Mouse (Mus musculus) forebrain, embryonic 11.5 days (tissue): ENCODE data around the gene Pde4dip. TPM values are rescaled to one million over a fixed set of nuclear protein-coding genes. Genes with fewer than 3 reads are reported as not detected.

ENCODE experiments used
- ATAC-seq: fragments of 200-750 bp; cut with Nextera tagmentation; replicated peaks from 2 replicates; pipeline ENCODE4 v1.8.0; 2017; ENCODE audit warnings: moderate TSS enrichment; ENCODE audit not compliant: low FRiP score
- DNase-seq: peaks from one replicate; pipeline ENCODE4 v3.0.0-alpha.2; 2017; ENCODE audit warnings: low spot score
- H3K27ac ChIP-seq: fragments of 300-500 bp; sonication (generic); 2 replicates; pipeline ENCODE4 v1.5.1; 2014; ENCODE audit warnings: low read depth, low read length
- H3K27me3 ChIP-seq: fragments of 300-500 bp; sonication (generic); 2 replicates; pipeline ENCODE4 v1.6.1; 2014; ENCODE audit warnings: mild to moderate bottlenecking, low read length, mixed read lengths; ENCODE audit not compliant: control insufficient read depth, insufficient read depth
- H3K36me3 ChIP-seq: fragments of 300-500 bp; sonication (generic); 2 replicates; pipeline ENCODE4 v1.6.1; 2014; ENCODE audit warnings: mild to moderate bottlenecking, low read length, moderate library complexity, mixed read lengths; ENCODE audit not compliant: control insufficient read depth, insufficient read depth
- H3K4me1 ChIP-seq: fragments of 300-500 bp; sonication (generic); replicated peaks from 2 replicates; pipeline ENCODE4 v1.6.1; 2014; ENCODE audit warnings: low read length, mixed read lengths; ENCODE audit not compliant: control insufficient read depth, insufficient read depth
- H3K4me2 ChIP-seq: fragments of 300-500 bp; sonication (generic); 2 replicates; pipeline ENCODE4 v1.6.1; 2014; ENCODE audit warnings: low read depth, mild to moderate bottlenecking, low read length, moderate library complexity, mixed read lengths; ENCODE audit not compliant: severe bottlenecking
- H3K4me3 ChIP-seq: fragments of 300-500 bp; sonication (generic); 2 replicates; pipeline ENCODE4 v1.5.1; 2014; ENCODE audit warnings: low read depth, low read length
- H3K9ac ChIP-seq: fragments of 300-500 bp; sonication (generic); 2 replicates; pipeline ENCODE4 v1.6.1; 2014; ENCODE audit warnings: low read length
- H3K9me3 ChIP-seq: fragments of 300-500 bp; sonication (generic); 2 replicates; pipeline ENCODE4 v1.6.1; 2016; ENCODE audit warnings: low read length, mixed read lengths; ENCODE audit not compliant: control insufficient read depth
- WGBS: fragments of 180-500 bp; shearing (Covaris S2); extraction: QIAGEN DNeasy Blood & Tissue Kit; methylation state at CpG from one replicate; pipeline ENCODE4 v1.1.7; 2014; 5-methylcytosine and 5-hydroxymethylcytosine counted together
- polyA plus RNA-seq: library from polyadenylated mRNA; unstranded; fragments of >200 nt; fragmentation: Nextera tagmentation; extraction: Ambion mirVana; gene quantifications from 2 replicates; pipeline ENCODE4 v1.2.1, GENCODE M21; 2014

Gene Pde4dip
- polyA plus RNA-seq, 1 experiment from 2014 or later, result 25.7 TPM

- H3K4me3 ChIP-seq, result no peak overlapping the region
- no peak overlapping the region for H3K9ac ChIP-seq
- H3K27me3 ChIP-seq, result no peaks in the 10 kb centered on the region
- DNase-seq (no peak), ATAC-seq (no peak)
- 79% methylated on average over 6 of the region's 6 CpGs for whole genome bisulfite sequencing
- no peak overlapping the region for H3K27ac ChIP-seq
- H3K4me1 ChIP-seq, result no peaks in the 10 kb centered on the region
- H3K36me3 ChIP-seq, result no peaks in the 10 kb centered on the region
- H3K9me3 ChIP-seq, result no peaks in the 10 kb centered on the region
- H3K4me2 ChIP-seq, result no peak overlapping the region
Measured at GRCm38 (mm10) chr3:97797371-97797770, 91.1 kb downstream of the Pde4dip start.

- Histone ChIP-seq H3K27ac (no peak overlapping the region), H3K9ac (no peak overlapping the region), H3K4me3 (no peak overlapping the region), H3K9me3 (no peaks in the 10 kb centered on the region), H3K4me2 (no peak overlapping the region), H3K27me3 (no peaks in the 10 kb centered on the region), H3K36me3 (no peaks in the 10 kb centered on the region), H3K4me1 (no peaks in the 10 kb centered on the region)
- WGBS, result 83% methylated on average over 8 of the region's 8 CpGs
- DNase-seq (no peak), ATAC-seq (no peak)
Measured at GRCm38 (mm10) chr3:97793995-97794394, 94.5 kb downstream of the Pde4dip start.

DNA sequence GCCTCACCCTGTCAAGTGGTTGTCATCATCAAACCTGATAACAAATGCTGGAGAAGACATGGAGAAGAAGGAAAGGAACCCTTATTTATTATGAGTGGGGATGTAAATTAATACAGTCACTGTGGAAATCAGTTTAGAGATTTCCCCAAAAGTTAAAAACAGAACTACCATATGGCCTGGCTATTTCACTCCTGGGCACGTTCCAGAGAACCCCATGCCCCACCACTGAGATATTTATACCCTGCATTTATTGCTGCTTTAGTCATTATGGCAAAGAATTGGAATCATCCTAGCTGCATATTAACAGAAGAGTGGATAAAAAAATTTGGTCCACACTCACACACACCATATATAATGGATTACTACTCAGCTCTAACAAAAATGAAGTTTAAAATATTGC lies 98.4 kb downstream of the Pde4dip start:
- no peak overlapping the region for H3K4me2 ChIP-seq
- H3K27ac ChIP-seq, result no peak overlapping the region
- H3K9ac ChIP-seq, result no peak overlapping the region
- ATAC-seq (no peak), DNase-seq (no peak)
- 90% methylated on average over 1 of the region's 1 CpGs for WGBS
- no peaks in the 10 kb centered on the region for H3K36me3 ChIP-seq
- H3K27me3 ChIP-seq, result no peaks in the 10 kb centered on the region
- no peak overlapping the region for H3K4me3 ChIP-seq
- no peaks in the 10 kb centered on the region for H3K9me3 ChIP-seq
- H3K4me1 ChIP-seq, result no peaks in the 10 kb centered on the region

DNA sequence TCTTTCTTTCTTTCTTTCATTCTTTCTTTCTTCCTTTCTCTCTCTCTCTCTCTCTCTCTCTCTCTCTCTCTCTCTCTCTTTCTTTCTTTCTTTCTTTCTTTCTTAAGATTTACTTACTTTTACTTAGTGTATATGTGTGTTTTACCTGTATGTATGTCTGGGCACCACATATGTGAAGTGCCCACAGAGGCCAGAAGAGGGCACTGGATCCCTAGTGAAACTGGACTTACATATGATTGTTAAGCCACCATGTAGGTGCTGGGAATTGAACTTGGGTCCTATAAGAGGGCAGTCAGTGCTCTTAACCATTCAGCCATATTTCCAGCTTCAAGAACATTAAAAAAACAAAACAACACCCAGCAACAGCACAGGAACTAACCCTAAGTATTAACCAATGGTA lies 99.2 kb downstream of the Pde4dip start:
- Histone ChIP-seq H3K9ac (no peak overlapping the region), H3K27ac (no peak overlapping the region), H3K4me3 (no peak overlapping the region), H3K36me3 (no peaks in the 10 kb centered on the region), H3K9me3 (no peaks in the 10 kb centered on the region), H3K27me3 (no peaks in the 10 kb centered on the region), H3K4me1 (no peaks in the 10 kb centered on the region), H3K4me2 (no peak overlapping the region)
- ATAC-seq (no peak), DNase-seq (no peak)

- Histone ChIP-seq H3K4me2 (no peak overlapping the region), H3K36me3 (no peaks in the 10 kb centered on the region), H3K27me3 (no peaks in the 10 kb centered on the region), H3K9ac (no peak overlapping the region), H3K4me1 (no peaks in the 10 kb centered on the region), H3K4me3 (no peak overlapping the region), H3K9me3 (no peaks in the 10 kb centered on the region), H3K27ac (no peak overlapping the region)
- 41% methylated on average over 4 of the region's 4 CpGs for WGBS
- DNase-seq, result no peak
- no peak for ATAC-seq
Measured at GRCm38 (mm10) chr3:97776195-97776594, 112.3 kb downstream of the Pde4dip start.

- no peak overlapping the region for H3K4me2 ChIP-seq
- no peaks in the 10 kb centered on the region for H3K36me3 ChIP-seq
- H3K27ac ChIP-seq, result no peak overlapping the region
- ATAC-seq, result no peak
- DNase-seq, result no peak
- no peaks in the 10 kb centered on the region for H3K4me1 ChIP-seq
- no peaks in the 10 kb centered on the region for H3K27me3 ChIP-seq
- WGBS, result 65% methylated on average over 2 of the region's 2 CpGs
- no peak overlapping the region for H3K4me3 ChIP-seq
- H3K9me3 ChIP-seq, result no peaks in the 10 kb centered on the region
- no peak overlapping the region for H3K9ac ChIP-seq
Measured at GRCm38 (mm10) chr3:97775742-97776141, 112.8 kb downstream of the Pde4dip start.

DNA sequence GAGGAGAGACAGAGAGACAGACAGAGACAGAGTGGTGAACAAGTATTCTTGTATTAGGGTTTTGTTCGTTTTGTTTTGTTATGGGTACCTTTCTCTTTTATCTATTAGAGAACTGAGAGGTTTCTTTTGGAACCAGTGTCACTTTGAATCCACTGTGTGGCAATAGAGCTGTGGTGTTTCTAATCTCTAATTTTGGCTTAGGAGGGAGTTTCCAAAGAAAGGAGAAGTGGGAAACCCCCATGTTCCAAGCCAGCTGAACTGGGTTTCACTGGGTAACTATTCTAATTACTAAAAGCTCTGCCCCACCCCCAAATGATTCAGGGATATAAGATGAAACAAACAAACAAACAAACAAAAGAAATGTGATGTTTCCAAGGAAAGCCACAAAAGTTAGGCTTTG lies 113.6 kb downstream of the Pde4dip start:
- Histone ChIP-seq H3K4me1 (no peaks in the 10 kb centered on the region), H3K9ac (no peak overlapping the region)
- 69% methylated on average over 1 of the region's 1 CpGs for WGBS

GRCm38 (mm10) chr3:97767771-97768762 lies 120.4 kb downstream of the Pde4dip start:
- Histone ChIP-seq H3K27me3 (no peaks in the 10 kb centered on the region), H3K4me1 (peaks cover 5% of the 10 kb centered on the region; the same call in 1 of the 2 replicates), H3K9ac (peak overlapping the region; percentile 70), H3K36me3 (no peaks in the 10 kb centered on the region), H3K27ac (peak overlapping the region; percentile 82), H3K4me3 (peak overlapping the region; percentile 71), H3K9me3 (no peaks in the 10 kb centered on the region), H3K4me2 (peak overlapping the region; percentile 83)
- 3% methylated on average over 47 of the region's 47 CpGs for WGBS
- ATAC-seq, result peak; percentile 98
- DNase-seq, result peak; percentile 95

More for the DNA sequence above, 113.6 kb downstream of the Pde4dip start:
- DNase-seq (no peak), ATAC-seq (no peak)
- no peak overlapping the region for H3K27ac ChIP-seq
- H3K4me3 ChIP-seq, result no peak overlapping the region
- no peaks in the 10 kb centered on the region for H3K9me3 ChIP-seq
- H3K27me3 ChIP-seq, result no peaks in the 10 kb centered on the region
- H3K36me3 ChIP-seq, result no peaks in the 10 kb centered on the region
- H3K4me2 ChIP-seq, result no peak overlapping the region
